Mouse (Mus musculus) heart, embryonic 10.5 days (tissue): ENCODE data around the gene Sirt2. TPM values are rescaled to one million over a fixed set of nuclear protein-coding genes. Genes with fewer than 3 reads are reported as not detected.

Experiments
- polyA plus RNA-seq: library from polyadenylated mRNA; unstranded; fragments of >200 nt; fragmentation: Nextera tagmentation; extraction: Ambion mirVana; gene quantifications from 2 replicates; pipeline ENCODE4 v1.2.1, GENCODE M21; 2016

The Sirt2 gene
- polyA plus RNA-seq, 1 experiment from 2014 or later, result 57.8 TPM

Other genes starting within 250 kb of the Sirt2 start
- gene Ifnl3, start 243.9 kb upstream of the Sirt2 start, polyA plus RNA-seq, result not detected in 2 replicates
- not detected in 2 replicates for gene Sycn, start 225.8 kb upstream of the Sirt2 start, polyA plus RNA-seq
- gene Nccrp1, start 219.5 kb upstream of the Sirt2 start, polyA plus RNA-seq, result not detected in 2 replicates
- gene Samd4b, start 168.6 kb upstream of the Sirt2 start, polyA plus RNA-seq, result 24.5 and 29.7 TPM in 2 replicates
- 47.2 and 53.0 TPM in 2 replicates for gene Pak4, start 168.6 kb upstream of the Sirt2 start, polyA plus RNA-seq
- 0.34 TPM in 1 of 2 replicates, not detected in the other for gene Acp7, start 135.4 kb upstream of the Sirt2 start, polyA plus RNA-seq
- gene Fbxo27, start 73.9 kb upstream of the Sirt2 start, polyA plus RNA-seq, result 4.7 and 6.3 TPM in 2 replicates
- 13.4 and 13.6 TPM in 2 replicates for gene Fbxo17, start 49.9 kb upstream of the Sirt2 start, polyA plus RNA-seq
- 132 and 168 TPM in 2 replicates for gene Mrps12, start 24.9 kb upstream of the Sirt2 start, polyA plus RNA-seq
- gene Sars2, start 24.7 kb upstream of the Sirt2 start, polyA plus RNA-seq, result 30.7 and 32.2 TPM in 2 replicates
- not detected in 2 replicates for gene Ccer2, start 10.6 kb upstream of the Sirt2 start, polyA plus RNA-seq
- gene Nfkbib, start 777 bp downstream of the Sirt2 start, polyA plus RNA-seq, result 50.5 and 50.7 TPM in 2 replicates
- 3.8 and 5.2 TPM in 2 replicates for gene Rinl, start 22.2 kb downstream of the Sirt2 start, polyA plus RNA-seq
- gene Hnrnpl, start 41.8 kb downstream of the Sirt2 start, polyA plus RNA-seq, result 213 and 221 TPM in 2 replicates
- gene Ech1, start 58.5 kb downstream of the Sirt2 start, polyA plus RNA-seq, result 118 and 136 TPM in 2 replicates
- gene Lgals4, start 67.1 kb downstream of the Sirt2 start, polyA plus RNA-seq, result 2.8 and 3.6 TPM in 2 replicates
- 0.24 and 0.81 TPM in 2 replicates for gene Lgals7, start 97.1 kb downstream of the Sirt2 start, polyA plus RNA-seq
- gene Capn12, start 114.7 kb downstream of the Sirt2 start, polyA plus RNA-seq, result 0.20 and 0.34 TPM in 2 replicates
- 319 and 371 TPM in 2 replicates for gene Actn4, start 195.6 kb downstream of the Sirt2 start, polyA plus RNA-seq
- gene Eif3k, start 215.1 kb downstream of the Sirt2 start, polyA plus RNA-seq, result 289 and 329 TPM in 2 replicates
- 9.9 and 14.3 TPM in 2 replicates for gene Map4k1, start 215.3 kb downstream of the Sirt2 start, polyA plus RNA-seq